In the genomic region with DNA sequence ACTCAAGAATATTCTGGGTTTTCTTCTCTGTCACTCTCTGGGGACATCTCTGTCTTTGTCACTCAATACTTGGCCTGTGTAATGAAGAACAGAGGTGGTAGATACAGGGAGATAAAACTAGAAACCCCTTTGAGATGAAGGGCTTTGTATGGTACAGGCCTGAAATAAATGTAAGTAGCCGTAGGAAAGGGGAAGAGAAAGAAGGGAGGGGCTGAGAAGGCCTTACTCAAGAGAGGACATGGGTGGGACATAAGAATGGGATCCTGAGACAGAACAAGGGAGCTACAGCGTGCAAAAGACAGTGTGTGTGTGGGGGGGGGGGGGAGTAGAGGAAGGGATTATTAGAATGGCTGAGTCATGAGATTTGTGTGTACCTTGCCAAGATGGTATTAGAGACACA, we compare ENCODE assay signal across 23 mouse cellular contexts. TPM values are rescaled to one million over a fixed set of nuclear protein-coding genes. Genes with fewer than 3 reads are reported as not detected.
DNase-seq lines count a peak whose midpoint lies in the region; ATAC-seq and TF ChIP-seq lines count a peak whose summit lies in the region.
"Had no signal": no experiment of that assay in that cellular context is flagged by ENCODE, and none has a peak within 500 bp of the region (broad histone marks: within the 10 kb centered on the region; RNA-seq: fewer than 3 reads in every experiment).

No protein-coding gene starts in this region.

- TF ChIP-seq RAD21 in CH12.LX (IDR thresholded peaks at IDR 0.05; ENCODE audit: low read depth, low read length) = no peak

- TF ChIP-seq POLR2A in CH12.LX (IDR thresholded peaks at IDR 0.05; ENCODE audit: low read depth, low read length) = no peak

- TF ChIP-seq CTCF in CH12.LX (conservative IDR thresholded peaks at IDR 0.05 in 1 of 2, IDR thresholded peaks at IDR 0.05 in 1 of 2; ENCODE audit: low read depth in 2 of 2, low read length in 2 of 2) = no peak

- H3K9me3 ChIP-seq in CH12.LX (replicated peaks; ENCODE audit: low read length) = no peaks in the 10 kb centered on the region
- H3K9me3 ChIP-seq: embryonic facial prominence, embryonic 10.5 days; embryonic facial prominence, embryonic 12.5 days; forebrain, embryonic 13.5 days; forebrain, embryonic 15.5 days had no signal

- 0 out of 2 replicates have a peak, but pooled peaks have one; percentile 32 for TF ChIP-seq EP300 in CH12.LX (IDR thresholded peaks at IDR 0.05; ENCODE audit: low read length)

- no peak overlapping the region for H3K27ac ChIP-seq in CH12.LX (ENCODE audit: insufficient read depth, low read depth)
- H3K27ac ChIP-seq: embryonic facial prominence, embryonic 10.5 days; embryonic facial prominence, embryonic 12.5 days; forebrain, embryonic 13.5 days; forebrain, embryonic 15.5 days had no signal

- H3K9ac ChIP-seq in CH12.LX (ENCODE audit: insufficient read depth, low read depth) = no peak overlapping the region
- H3K9ac ChIP-seq: embryonic facial prominence, embryonic 12.5 days; forebrain, embryonic 13.5 days; forebrain, embryonic 15.5 days; forebrain, postnatal 0 days had no signal

- 0 out of 2 replicates have a peak, but pooled peaks have one; percentile 22 for ATAC-seq in common myeloid progenitor, adult 5-6 weeks (replicated peaks; ENCODE audit: low read depth, poor library complexity, severe bottlenecking)
- ATAC-seq in megakaryocyte, adult 5-6 weeks (ENCODE audit: poor library complexity, severe bottlenecking) = peak; percentile 84
- ATAC-seq in monocyte, adult 5-6 weeks (replicated peaks; ENCODE audit: insufficient number of reproducible peaks, low FRiP score, low TSS enrichment, poor library complexity, severe bottlenecking) = peak; percentile 84
- ATAC-seq in frontal cortex, adult (ENCODE audit: low TSS enrichment) = no peak
- ATAC-seq: CD4-positive, CD25-positive, alpha-beta regulatory T cell, adult 4 months; forebrain, embryonic 13.5 days; forebrain, embryonic 15.5 days; forebrain, postnatal 0 days; Patski had no signal

- H3K4me3 ChIP-seq in CH12.LX (replicated peaks in 1 of 3; ENCODE audit: low read depth in 2 of 3, low read length in 2 of 3, poor library complexity in 1 of 3) = no peak overlapping the region
- H3K4me3 ChIP-seq: embryonic facial prominence, embryonic 10.5 days; embryonic facial prominence, embryonic 12.5 days; forebrain, embryonic 13.5 days; forebrain, embryonic 15.5 days had no signal

- no peak overlapping the region for H3K4me2 ChIP-seq in CH12.LX (ENCODE audit: insufficient read depth, low read depth, poor library complexity, severe bottlenecking)
- H3K4me2 ChIP-seq: embryonic facial prominence, embryonic 12.5 days; forebrain, embryonic 13.5 days; forebrain, embryonic 15.5 days had no signal

- dilution Hi-C loops in CH12.LX (cut with MboI; ENCODE audit: extremely low pct_ligation_motif_present, extremely low pct_unique_long_range_greater_than_20kb, low sequenced_read_pairs) = no loop called here

- no peaks in the 10 kb centered on the region for H3K27me3 ChIP-seq in CH12.LX (replicated peaks)
- H3K27me3 ChIP-seq: embryonic facial prominence, embryonic 12.5 days; forebrain, embryonic 13.5 days; forebrain, embryonic 15.5 days had no signal

- in situ Hi-C loops in CH12.LX (cut with MboI; ENCODE audit: low pct_ligation_motif_present, low pct_unique_long_range_greater_than_20kb, low sequenced_read_pairs) = no loop called here

- peaks cover 69 to 97% of the 10 kb centered on the region in 2 experiments for H3K36me3 ChIP-seq in CH12.LX (replicated peaks in 1 of 2; ENCODE audit: control insufficient read depth in 1 of 2, insufficient read depth in 1 of 2, low read length in 1 of 2)
- H3K36me3 ChIP-seq: embryonic facial prominence, embryonic 10.5 days; embryonic facial prominence, embryonic 12.5 days; forebrain, embryonic 15.5 days had no signal

- peak; percentile 58 for DNase-seq in CH12.LX (ENCODE audit: extremely low read depth)
- DNase-seq in neural tube, embryonic 10.5 days (ENCODE audit: extremely low spot score, low spot score) = no peak
- DNase-seq in ovary, postnatal 36 days (ENCODE audit: low spot score) = no peak
- no peak for DNase-seq in frontal cortex, postnatal 25 days (ENCODE audit: low spot score in 2 of 2)
- DNase-seq: B cell, adult 2 months; cerebellum, adult 11 months; cerebellum, adult 18-20 months; cerebellum, adult 8-10 months; cerebellum, adult 9-11 months; cerebellum, postnatal 14 days; cerebellum, postnatal 36 days; forebrain, postnatal 0 days had no signal

- H3K4me1 ChIP-seq in CH12.LX (ENCODE audit: control insufficient read depth in 1 of 2, insufficient read depth in 2 of 2) = peaks cover 3 to 36% of the 10 kb centered on the region in 2 experiments; a peak in 3 of 4 replicates
- H3K4me1 ChIP-seq: embryonic facial prominence, embryonic 10.5 days; embryonic facial prominence, embryonic 12.5 days; forebrain, embryonic 13.5 days; forebrain, embryonic 15.5 days had no signal

- no peaks in the 10 kb centered on the region for H3K79me2 ChIP-seq in CH12.LX (replicated peaks; ENCODE audit: control insufficient read depth, extremely low read depth, insufficient read depth, poor library complexity, severe bottlenecking)

TF ChIP-seq in CH12.LX, 34 proteins besides CTCF, POLR2A, EP300 and RAD21:
- TF ChIP-seq E2F4 (IDR thresholded peaks at IDR 0.05; ENCODE audit: insufficient replicate concordance, low read depth, low read length) (no peak), MAFK (IDR thresholded peaks at IDR 0.05; ENCODE audit: insufficient replicate concordance, low read length) (0 out of 2 replicates have a peak, but pooled peaks have one; percentile 35), MAZ (IDR thresholded peaks at IDR 0.05; ENCODE audit: low read depth, low read length) (peak; percentile 57; the same call in 1 of the 2 replicates), IRF4 (IDR thresholded peaks at IDR 0.05; ENCODE audit: low read depth, low read length) (peak; percentile 52; the same call in 1 of the 2 replicates)

RNA-seq across cellular contexts. Expression of gene Fam196b, which starts 5.3 kb away (rescaled TPM):
- total RNA-seq in CH12.LX (2012; rRNA removed) = 0.38 and 0.42 TPM in 2 replicates
- not detected in 2 replicates for total RNA-seq in CH12.LX (2014; rRNA removed)
- 0.13 and 0.14 TPM in 2 replicates for polyA plus RNA-seq in CH12.LX (2012; ENCODE audit: insufficient read length, low read depth)
- 0.05 and 0.09 TPM in 2 replicates for total RNA-seq in common myeloid progenitor, adult 5-6 weeks (2017)
- not detected in 2 replicates for total RNA-seq in megakaryocyte, adult 5-6 weeks (2015)
- 0.11 and 0.12 TPM in 2 replicates for total RNA-seq in megakaryocyte, adult 5-6 weeks (2017)
- 0.38 to 1.9 TPM (median 1.3 TPM) in 3 replicates for total RNA-seq in monocyte, adult 5-6 weeks (2017)
- total RNA-seq: adrenal gland, postnatal 25 days had no signal
- polyA plus RNA-seq: Patski had no signal
